12 mouse cellular contexts compared by ENCODE assay signal in genomic region chr16:57116066-57116465, GRCm38 (mm10). TPM values are rescaled to one million over a fixed set of nuclear protein-coding genes. Genes with fewer than 3 reads are reported as not detected.
DNase-seq lines count a peak whose midpoint lies in the region; TF ChIP-seq lines count a peak whose summit lies in the region.
"Had no signal": no experiment of that assay in that cellular context is flagged by ENCODE, and none has a peak within 500 bp of the region (broad histone marks: within the 10 kb centered on the region; RNA-seq: fewer than 3 reads in every experiment).

No protein-coding gene starts in this region.

- in situ Hi-C loops in CH12.LX (cut with MboI; ENCODE audit: low pct_ligation_motif_present, low pct_unique_long_range_greater_than_20kb, low sequenced_read_pairs) = loop anchor here (25.0 kb wide), 1 partner anchor 271 kb away; no protein-coding TSS in a partner anchor

- peak; percentile 90 for TF ChIP-seq RAD21 in CH12.LX (IDR thresholded peaks at IDR 0.05; ENCODE audit: low read depth, low read length)

- no peaks in the 10 kb centered on the region for H3K36me3 ChIP-seq in CH12.LX (replicated peaks in 1 of 2; ENCODE audit: control insufficient read depth in 1 of 2, insufficient read depth in 1 of 2, low read length in 1 of 2)
- H3K36me3 ChIP-seq: embryonic facial prominence, embryonic 13.5 days; hindbrain, embryonic 10.5 days had no signal

- TF ChIP-seq CTCF in layer of hippocampus, adult 2 months (conservative IDR thresholded peaks at IDR 0.05) = peak; percentile 62
- peak in 1 of 2 experiments; percentile 92; a peak in 2 of 4 replicates for TF ChIP-seq CTCF in CH12.LX (conservative IDR thresholded peaks at IDR 0.05 in 1 of 2, IDR thresholded peaks at IDR 0.05 in 1 of 2; ENCODE audit: low read depth in 2 of 2, low read length in 2 of 2)

- H3K27me3 ChIP-seq in CH12.LX (replicated peaks) = peaks cover 20% of the 10 kb centered on the region

- no peak for TF ChIP-seq EP300 in CH12.LX (IDR thresholded peaks at IDR 0.05; ENCODE audit: low read length)

- peaks cover 2 to 5% of the 10 kb centered on the region in 2 experiments; a peak in 3 of 4 replicates for H3K4me1 ChIP-seq in CH12.LX (ENCODE audit: control insufficient read depth in 1 of 2, insufficient read depth in 2 of 2)
- H3K4me1 ChIP-seq: embryonic facial prominence, embryonic 13.5 days; hindbrain, embryonic 10.5 days had no signal

- no peaks in the 10 kb centered on the region for H3K79me2 ChIP-seq in CH12.LX (replicated peaks; ENCODE audit: control insufficient read depth, extremely low read depth, insufficient read depth, poor library complexity, severe bottlenecking)

- no peak overlapping the region for H3K9ac ChIP-seq in CH12.LX (ENCODE audit: insufficient read depth, low read depth)
- H3K9ac ChIP-seq: embryonic facial prominence, embryonic 13.5 days had no signal

- no peak overlapping the region for H3K4me3 ChIP-seq in layer of hippocampus, adult 2 months
- H3K4me3 ChIP-seq in CH12.LX (replicated peaks in 1 of 3; ENCODE audit: low read depth in 2 of 3, low read length in 2 of 3, poor library complexity in 1 of 3) = no peak overlapping the region
- H3K4me3 ChIP-seq: embryonic facial prominence, embryonic 13.5 days; hindbrain, embryonic 10.5 days had no signal

- no peak for TF ChIP-seq POLR2A in CH12.LX (IDR thresholded peaks at IDR 0.05; ENCODE audit: low read depth, low read length)

- dilution Hi-C loops in CH12.LX (cut with MboI; ENCODE audit: extremely low pct_ligation_motif_present, extremely low pct_unique_long_range_greater_than_20kb, low sequenced_read_pairs) = no loop called here

- DNase-seq in layer of hippocampus, adult 2 months (ENCODE audit: low spot score in 2 of 2) = no peak
- no peak for DNase-seq in layer of hippocampus, adult 8-10 months (ENCODE audit: low spot score in 2 of 2)
- DNase-seq in CH12.LX (ENCODE audit: extremely low read depth) (peak; percentile 61), NIH3T3 (ENCODE audit: low read depth) (peak; percentile 71)
- DNase-seq in lung, postnatal 14 days = peak; percentile 11
- DNase-seq in spleen, adult 18-20 months = no peak
- no peak for DNase-seq in frontal cortex, postnatal 25 days (ENCODE audit: low spot score in 2 of 2)
- DNase-seq: gastrocnemius, postnatal 25 days had no signal

- H3K4me2 ChIP-seq in CH12.LX (ENCODE audit: insufficient read depth, low read depth, poor library complexity, severe bottlenecking) = no peak overlapping the region
- H3K4me2 ChIP-seq: embryonic facial prominence, embryonic 13.5 days had no signal

- H3K27ac ChIP-seq in layer of hippocampus, adult 2 months = no peak overlapping the region
- H3K27ac ChIP-seq in CH12.LX (ENCODE audit: insufficient read depth, low read depth) = no peak overlapping the region
- H3K27ac ChIP-seq: embryonic facial prominence, embryonic 13.5 days; hindbrain, embryonic 10.5 days had no signal

- no peaks in the 10 kb centered on the region for H3K9me3 ChIP-seq in CH12.LX (replicated peaks; ENCODE audit: low read length)
- H3K9me3 ChIP-seq: embryonic facial prominence, embryonic 13.5 days; hindbrain, embryonic 10.5 days had no signal

TF ChIP-seq in CH12.LX, 34 proteins besides CTCF, POLR2A, EP300 and RAD21:
- TF ChIP-seq SMC3 (IDR thresholded peaks at IDR 0.05; ENCODE audit: low read depth, low read length) = peak; percentile 86
- no peak for TF ChIP-seq ZKSCAN1 (IDR thresholded peaks at IDR 0.05; ENCODE audit: borderline replicate concordance, low read depth, low read length)
- no peak for TF ChIP-seq RCOR1 (conservative IDR thresholded peaks at IDR 0.05; ENCODE audit: low read depth, low read length)
- TF ChIP-seq POLR2AphosphoS2 (IDR thresholded peaks at IDR 0.05; ENCODE audit: low read depth, low read length) = no peak
- TF ChIP-seq SIN3A (IDR thresholded peaks at IDR 0.05; ENCODE audit: low read length) = no peak
- TF ChIP-seq ZMIZ1 (IDR thresholded peaks at IDR 0.05; ENCODE audit: low read depth, low read length) = no peak
- TF ChIP-seq ZNF384 (IDR thresholded peaks at IDR 0.05; ENCODE audit: low read depth, low read length) = no peak
- TF ChIP-seq ETS1 (conservative IDR thresholded peaks at IDR 0.05; ENCODE audit: low read depth, low read length) = no peak
- 0 out of 2 replicates have a peak, but pooled peaks have one; percentile 53 for TF ChIP-seq MAZ (IDR thresholded peaks at IDR 0.05; ENCODE audit: low read depth, low read length)
- no peak for TF ChIP-seq JUND (conservative IDR thresholded peaks at IDR 0.05; ENCODE audit: low read depth, low read length)
- TF ChIP-seq ZC3H11A (IDR thresholded peaks at IDR 0.05; ENCODE audit: low read depth, low read length) = no peak
- no peak for TF ChIP-seq NELFE (IDR thresholded peaks at IDR 0.05; ENCODE audit: low read depth, low read length)
- no peak for TF ChIP-seq NRF1 (IDR thresholded peaks at IDR 0.05; ENCODE audit: low read depth, low read length)

RNA-seq across cellular contexts. Expression of gene Tomm70a, which starts 5.4 kb away (rescaled TPM):
- 10 to 100 TPM; 93.9 to 98.1 TPM for total RNA-seq in layer of hippocampus, adult 2 months (2021)
- 10 to 100 TPM; 89.5 to 97.7 (median 91.6) TPM for total RNA-seq in layer of hippocampus, adult 8-10 months (2022)
- total RNA-seq in CH12.LX (2012; rRNA removed) (112 and 127 TPM in 2 replicates), CH12.LX (2014; rRNA removed) (194 and 216 TPM in 2 replicates)
- polyA plus RNA-seq in CH12.LX (2012; ENCODE audit: insufficient read length, low read depth) = 129 TPM in 2 replicates

RNA-seq across cellular contexts. Expression of gene Tmem45a2, which starts 44.9 kb away (rescaled TPM):
- total RNA-seq in layer of hippocampus, adult 2 months (2021) = not detected
- total RNA-seq in layer of hippocampus, adult 8-10 months (2022) = under 1 TPM in 2 of 4 experiments, not detected in 2; 0.21 to 0.34 TPM
- total RNA-seq in CH12.LX (2012; rRNA removed) (not detected in 2 replicates), CH12.LX (2014; rRNA removed) (not detected in 2 replicates)
- not detected in 2 replicates for polyA plus RNA-seq in CH12.LX (2012; ENCODE audit: insufficient read length, low read depth)
- total RNA-seq: gastrocnemius, postnatal 25 days; layer of hippocampus, postnatal 14 days had no signal
- polyA plus RNA-seq: hindbrain, embryonic 10.5 days; spleen, adult 2 months had no signal

RNA-seq across cellular contexts. Expression of gene Nit2, which starts 51.1 kb away (rescaled TPM):
- 10 to 100 TPM; 14.1 to 16.8 TPM for total RNA-seq in layer of hippocampus, adult 2 months (2021)
- total RNA-seq in layer of hippocampus, adult 8-10 months (2022) = 10 to 100 TPM; 13.6 to 18.2 (median 18.0) TPM
- total RNA-seq in CH12.LX (2012; rRNA removed) = 59.4 and 60.1 TPM in 2 replicates
- total RNA-seq in CH12.LX (2014; rRNA removed) = 90.9 and 93.3 TPM in 2 replicates
- 71.8 and 84.4 TPM in 2 replicates for polyA plus RNA-seq in CH12.LX (2012; ENCODE audit: insufficient read length, low read depth)

Comparison
In these comparisons a context has a peak if more than half of its experiments do, and no peak if none do; other contexts are left out.
1. DNase-seq: peak in CH12.LX (single experiment), NIH3T3 (single experiment) and lung, postnatal 14 days (single experiment); none in layer of hippocampus, adult 2 months (0 of 2), layer of hippocampus, adult 8-10 months (0 of 2), spleen, adult 18-20 months (0 of 2) and frontal cortex, postnatal 25 days (0 of 2).